Mouse (Mus musculus) cerebellum, adult 2 months (tissue): Measurements from ENCODE around the gene Hpse. TPM values are rescaled to one million over a fixed set of nuclear protein-coding genes. Genes with fewer than 3 reads are reported as not detected.

ENCODE experiments used
- DNase-seq, 2 experiments: peaks; one replicate each; pipeline ENCODE4 v3.0.0; 2021
- H3K27ac ChIP-seq: fragments of 200-500 bp; 2 replicates; pipeline ENCODE4 v1.5.1; 2012; ENCODE audit warnings: low read length, control low read depth, inconsistent platforms; ENCODE audit not compliant: insufficient read depth
- H3K27me3 ChIP-seq: fragments of 200-500 bp; 2 replicates; pipeline ENCODE4 v1.6.1; 2012; ENCODE audit warnings: inconsistent platforms, mild to moderate bottlenecking, low read length, moderate library complexity; ENCODE audit not compliant: control insufficient read depth, insufficient read depth
- H3K4me1 ChIP-seq: fragments of 200-500 bp; 2 replicates; pipeline ENCODE4 v1.6.1; 2011; ENCODE audit warnings: low read length; ENCODE audit not compliant: control insufficient read depth, insufficient read depth
- H3K4me3 ChIP-seq: fragments of 200-500 bp; replicated peaks from 2 replicates; pipeline ENCODE3; 2011; ENCODE audit warnings: mild to moderate bottlenecking, low read depth, low read length, control low read depth; ENCODE audit not compliant: insufficient read depth
- CTCF ChIP-seq: fragments of 200-500 bp; IDR thresholded peaks from 2 replicates; pipeline ENCODE4 v1.5.1; 2011; ENCODE audit warnings: low read depth, mild to moderate bottlenecking, control low read depth, low read length, moderate library complexity, borderline replicate concordance; ENCODE audit not compliant: insufficient read depth
- POLR2A ChIP-seq: fragments of 200-500 bp; IDR thresholded peaks from 2 replicates; pipeline ENCODE4 v1.6.1; 2011; ENCODE audit warnings: low read length, control low read depth, borderline replicate concordance; ENCODE audit not compliant: insufficient read depth
- WGBS: fragments of 180-500 bp; shearing (Covaris S2); methylation state at CpG from one replicate; pipeline ENCODE4 v1.1.7; 2018; 5-methylcytosine and 5-hydroxymethylcytosine counted together
- polyA plus RNA-seq: library from polyadenylated mRNA; depleted of rRNA; stranded (reverse); fragments of >200 nt; gene quantifications from 2 replicates; pipeline ENCODE4 v1.2.3, GENCODE M21; 2012

Hpse gene
- polyA plus RNA-seq, 1 experiment, result 0.67 TPM

DNA sequence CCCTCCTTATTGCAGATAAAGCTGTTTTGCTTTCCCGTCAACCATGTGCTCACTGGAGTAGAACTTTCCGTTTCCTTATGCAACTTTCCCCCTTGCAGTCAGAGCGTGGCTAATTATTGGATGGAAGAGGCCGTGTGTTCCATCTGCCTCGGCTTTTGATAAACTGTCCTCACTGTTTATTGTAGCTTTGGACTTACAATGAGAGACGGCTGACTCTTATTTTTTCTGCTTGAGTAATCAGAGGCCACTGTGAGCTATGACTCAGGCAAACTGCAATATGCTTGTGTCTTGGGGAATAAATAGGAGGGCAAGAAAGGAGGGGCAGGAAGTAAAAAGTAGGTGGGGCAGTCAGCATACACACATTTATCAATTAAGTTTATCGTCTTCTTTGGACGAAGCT, 12.8 kb downstream of the Hpse start:
- Histone ChIP-seq H3K27me3 (no peaks in the 10 kb centered on the region), H3K4me1 (no peaks in the 10 kb centered on the region), H3K4me3 (no peak overlapping the region), H3K27ac (no peak overlapping the region)
- 21% methylated on average over 8 of the region's 8 CpGs for WGBS
- no peak for TF ChIP-seq POLR2A
- TF ChIP-seq CTCF, result no peak
- no peak for DNase-seq

DNA sequence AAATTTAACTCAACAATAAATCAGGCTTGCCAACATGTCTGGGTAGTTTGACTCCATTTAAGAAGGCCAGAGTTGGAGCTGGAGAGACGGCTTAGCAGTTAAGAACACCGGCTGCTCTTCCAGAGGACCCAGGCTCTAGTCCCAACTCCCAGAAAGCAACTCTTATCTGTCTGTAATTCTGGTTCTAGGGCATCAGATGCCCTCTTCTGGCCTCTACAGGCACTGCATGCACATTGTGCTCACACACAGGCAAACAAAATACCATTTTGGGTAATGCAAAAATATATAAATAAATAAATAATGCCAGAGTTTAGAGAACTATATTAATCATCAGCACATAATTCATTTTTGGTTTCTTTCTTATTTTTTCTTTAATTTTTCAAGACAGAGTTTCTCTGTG, 15.2 kb downstream of the Hpse start:
- H3K27ac ChIP-seq, result no peak overlapping the region
- H3K4me3 ChIP-seq, result no peak overlapping the region
- TF ChIP-seq POLR2A (no peak), CTCF (no peak)
- H3K27me3 ChIP-seq, result no peaks in the 10 kb centered on the region
- no peaks in the 10 kb centered on the region for H3K4me1 ChIP-seq
- DNase-seq, result no peak
- WGBS, result over 99% methylated on average over 2 of the region's 2 CpGs

DNA sequence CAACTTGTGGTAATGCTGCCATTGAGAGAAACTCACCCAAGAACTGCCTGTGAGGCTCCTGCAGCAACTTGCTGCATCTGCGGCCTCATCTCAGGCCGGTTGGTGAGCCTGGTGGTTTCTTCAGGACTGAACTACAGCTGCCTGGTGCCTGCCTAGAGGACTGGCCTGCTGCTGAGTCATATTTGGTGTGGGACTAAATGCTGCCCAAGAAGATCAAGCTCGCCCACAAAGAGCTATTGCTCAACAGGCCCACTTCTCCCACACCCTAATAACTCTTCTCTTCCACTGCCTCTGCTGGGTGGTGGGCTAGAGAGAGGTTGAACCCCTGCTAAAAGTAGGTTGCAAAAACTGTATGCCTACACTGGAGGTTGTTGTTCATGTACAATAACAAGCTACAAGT, 17.2 kb downstream of the Hpse start:
- TF ChIP-seq POLR2A (no peak), CTCF (no peak)
- H3K27me3 ChIP-seq, result no peaks in the 10 kb centered on the region
- 92% methylated on average over 3 of the region's 3 CpGs for WGBS
- H3K27ac ChIP-seq, result no peak overlapping the region
- no peaks in the 10 kb centered on the region for H3K4me1 ChIP-seq
- no peak for DNase-seq
- no peak overlapping the region for H3K4me3 ChIP-seq

DNA sequence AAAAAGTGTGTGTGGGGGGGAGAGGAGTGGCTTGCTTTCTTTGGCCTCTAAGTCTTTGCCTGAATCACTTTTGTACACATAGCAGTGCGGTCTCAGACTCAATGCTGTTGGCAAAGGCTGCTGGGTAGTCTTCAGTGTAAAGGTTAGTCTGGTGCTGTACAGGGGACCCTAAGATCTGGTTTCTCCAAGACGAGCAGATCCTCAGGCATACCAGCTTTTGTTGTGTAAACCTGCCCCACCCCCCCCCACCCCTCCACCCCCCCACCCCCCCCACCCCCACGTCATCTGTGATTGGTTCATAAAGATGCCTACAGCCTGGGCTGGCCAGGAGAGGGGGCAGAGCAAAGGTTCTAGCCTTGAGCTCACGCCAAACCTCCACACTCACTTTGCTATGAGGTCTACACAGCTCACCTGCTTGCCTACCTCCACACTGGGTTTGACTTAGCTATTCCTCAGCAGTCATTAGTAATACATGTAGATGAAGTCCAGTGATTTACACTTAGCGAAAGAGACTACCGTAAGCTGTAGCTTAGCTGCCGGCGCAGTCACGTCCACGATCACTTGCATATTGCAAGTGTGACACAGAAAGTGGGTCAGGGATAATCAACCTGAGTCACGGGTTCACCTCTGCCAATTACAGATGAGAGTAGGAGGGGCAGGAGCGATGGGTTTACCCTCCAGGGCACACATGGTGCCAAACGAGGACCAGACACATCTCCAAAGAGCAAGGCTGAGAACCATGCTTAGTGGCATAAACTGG, 18.5 kb downstream of the Hpse start:
- H3K4me1 ChIP-seq, result no peaks in the 10 kb centered on the region
- no peak overlapping the region for H3K4me3 ChIP-seq
- TF ChIP-seq CTCF (no peak), POLR2A (no peak)
- H3K27me3 ChIP-seq, result no peaks in the 10 kb centered on the region
- 84% methylated on average over 13 of the region's 13 CpGs for WGBS
- DNase-seq, result no peak
- no peak overlapping the region for H3K27ac ChIP-seq

DNA sequence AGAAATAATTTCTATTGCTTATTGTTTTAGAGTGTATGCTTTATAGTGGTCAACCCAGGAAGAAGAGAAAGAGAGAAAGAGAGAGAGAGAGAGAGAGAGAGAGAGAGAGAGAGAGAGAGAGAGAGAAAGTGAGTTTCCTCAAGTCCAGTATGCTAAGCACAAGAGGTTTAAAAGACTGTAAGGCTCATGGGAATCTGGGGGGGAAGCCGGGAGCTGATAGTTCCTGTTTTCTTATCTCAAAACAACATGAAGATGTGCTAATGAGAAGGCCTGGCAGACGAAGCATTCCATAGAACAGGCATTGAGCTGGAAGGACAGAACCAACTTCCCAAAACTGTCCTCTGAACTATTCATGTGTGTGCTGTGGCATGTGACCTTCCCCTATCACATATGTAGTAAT, 21.6 kb downstream of the Hpse start:
- Histone ChIP-seq H3K27ac (no peak overlapping the region), H3K4me3 (no peak overlapping the region), H3K4me1 (no peaks in the 10 kb centered on the region), H3K27me3 (no peaks in the 10 kb centered on the region)
- DNase-seq, result no peak
- 64% methylated on average over 2 of the region's 2 CpGs for WGBS
- TF ChIP-seq CTCF (no peak), POLR2A (no peak)

DNA sequence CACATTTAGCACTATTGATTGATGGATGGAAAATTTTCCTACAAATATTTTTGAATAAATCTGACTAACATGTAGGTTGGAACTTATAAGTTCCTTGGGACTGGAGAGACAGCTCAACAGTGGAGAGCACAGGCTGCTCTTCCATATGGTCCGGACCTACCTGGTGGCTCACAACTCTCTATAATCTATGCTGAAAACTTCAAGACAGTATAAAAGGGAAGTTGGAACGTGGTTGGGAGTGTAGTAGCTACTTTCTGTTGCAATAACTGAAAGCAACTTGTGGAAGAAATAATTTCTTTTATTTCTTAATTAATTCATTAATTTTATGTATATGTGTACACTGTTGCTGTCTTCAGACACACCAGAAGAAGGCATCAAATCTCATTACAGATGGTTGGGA, 22.1 kb downstream of the Hpse start:
- DNase-seq, result no peak
- Histone ChIP-seq H3K27me3 (no peaks in the 10 kb centered on the region), H3K27ac (no peak overlapping the region), H3K4me3 (no peak overlapping the region), H3K4me1 (no peaks in the 10 kb centered on the region)
- WGBS, result 74% methylated on average over 2 of the region's 2 CpGs
- TF ChIP-seq CTCF, result no peak
- no peak for TF ChIP-seq POLR2A

DNA sequence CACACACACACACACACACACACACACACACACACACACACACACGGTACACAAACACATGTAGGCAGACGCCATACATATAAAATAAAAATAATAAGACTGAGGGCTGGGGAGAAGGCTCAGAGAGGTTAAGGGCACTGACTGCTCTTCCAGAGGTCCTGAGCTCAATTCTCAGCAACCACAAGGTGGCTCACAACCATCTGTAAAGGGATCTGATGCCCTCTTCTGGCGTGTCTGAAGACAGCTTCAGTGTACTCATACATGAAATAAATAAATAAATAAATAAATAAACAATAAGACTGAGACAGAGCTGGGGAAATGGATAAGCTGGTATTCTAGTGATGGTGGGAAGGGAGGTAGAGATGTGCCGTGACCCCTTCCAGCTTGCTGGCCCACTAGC, 33.9 kb downstream of the Hpse start:
- Histone ChIP-seq H3K4me3 (no peak overlapping the region), H3K4me1 (no peaks in the 10 kb centered on the region), H3K27ac (no peak overlapping the region), H3K27me3 (no peaks in the 10 kb centered on the region)
- TF ChIP-seq POLR2A (no peak), CTCF (no peak)
- WGBS, result 64% methylated on average over 4 of the region's 4 CpGs
- no peak for DNase-seq

DNA sequence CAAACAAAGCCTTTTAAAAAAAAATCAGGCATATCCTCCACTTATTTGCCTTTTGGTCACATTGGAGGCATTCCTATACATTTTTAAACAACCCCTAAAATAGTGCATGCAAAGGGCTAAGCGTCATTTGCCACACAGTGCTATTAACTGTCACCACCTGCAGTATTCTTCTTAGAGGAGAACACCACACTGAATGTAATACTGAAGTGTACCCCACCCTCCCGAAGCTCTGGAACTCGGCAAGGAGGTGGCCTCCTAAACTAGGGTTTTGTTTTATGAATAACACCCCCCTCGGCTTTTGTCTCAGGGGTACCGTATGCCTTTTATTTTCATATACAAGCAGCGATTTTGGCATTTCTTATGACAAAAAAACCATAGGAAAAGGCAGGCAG, 39.0 kb downstream of the Hpse start:
- TF ChIP-seq CTCF (no peak), POLR2A (no peak)
- WGBS, result 63% methylated on average over 6 of the region's 6 CpGs

DNA sequence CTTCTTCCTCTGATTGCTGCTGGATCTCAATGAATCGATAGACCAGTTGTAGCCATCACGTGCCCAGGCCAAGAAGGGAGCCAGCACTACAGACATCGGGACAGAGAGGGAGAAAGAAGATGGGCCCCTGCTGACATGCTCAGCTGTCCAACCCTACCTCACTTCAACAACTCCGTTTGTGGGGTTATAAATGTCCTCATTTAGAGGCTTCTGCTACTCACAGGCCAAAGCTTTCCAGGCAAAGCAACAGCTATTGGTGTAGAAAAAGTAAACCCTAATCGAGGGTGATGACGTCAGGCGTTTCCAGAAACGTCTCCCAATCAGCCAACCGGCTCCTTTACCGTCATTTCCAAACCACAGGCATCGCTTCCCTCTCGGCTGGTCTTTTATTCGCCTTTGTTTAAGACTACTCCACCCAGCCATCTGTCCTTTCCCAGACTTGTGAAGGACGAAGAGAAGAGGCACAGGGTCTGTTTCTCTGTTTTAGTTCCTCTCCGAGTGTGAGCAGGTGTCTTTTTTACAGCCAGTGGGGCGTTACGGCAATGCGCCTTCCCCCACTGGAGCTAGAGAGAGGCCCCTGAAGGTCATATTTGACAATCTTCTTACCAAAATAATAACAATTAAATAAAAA, 39.5 kb downstream of the Hpse start:
- TF ChIP-seq POLR2A (no peak), CTCF (no peak)
- no peak for DNase-seq
- Histone ChIP-seq H3K27ac (no peak overlapping the region), H3K27me3 (no peaks in the 10 kb centered on the region), H3K4me1 (no peaks in the 10 kb centered on the region; the same call in 1 of the 2 replicates), H3K4me3 (no peak overlapping the region)
- WGBS, result 56% methylated on average over 18 of the region's 18 CpGs

More for the DNA sequence above, 39.0 kb downstream of the Hpse start:
- H3K4me3 ChIP-seq, result no peak overlapping the region
- DNase-seq, result no peak
- H3K4me1 ChIP-seq, result no peaks in the 10 kb centered on the region; the same call in 1 of the 2 replicates
- H3K27ac ChIP-seq, result no peak overlapping the region
- no peaks in the 10 kb centered on the region for H3K27me3 ChIP-seq
